In genomic region chr12:55934172-55934571, GRCm38 (mm10) we compare ENCODE assay signal across 22 mouse cellular contexts.
"Had no signal": no experiment of that assay in that cellular context is flagged by ENCODE, and none has a peak within 500 bp of the region (broad histone marks: within the 10 kb centered on the region; RNA-seq: fewer than 3 reads in every experiment).

No protein-coding gene starts in this region.

- H3K9me3 ChIP-seq: hindbrain, embryonic 10.5 days; hindbrain, embryonic 13.5 days; hindbrain, embryonic 15.5 days; intestine, embryonic 15.5 days; limb, embryonic 10.5 days; limb, embryonic 12.5 days had no signal

- H3K4me2 ChIP-seq: hindbrain, embryonic 15.5 days; intestine, embryonic 15.5 days; limb, embryonic 12.5 days had no signal

- ATAC-seq: forebrain, embryonic 16.5 days; inflammation-experienced regulatory T-cells, adult 6 months; intestine, embryonic 15.5 days; intestine, postnatal 0 days had no signal

- DNase-seq: gastrocnemius, adult 2 months; gastrocnemius, postnatal 10 days; gastrocnemius, postnatal 25 days; heart, adult 18-20 months; heart, postnatal 10 days; heart, postnatal 4 days; kidney, adult 18-20 months; kidney, adult 8-10 months; kidney, postnatal 10 days; kidney, postnatal 25 days; kidney, postnatal 4 days had no signal

- H3K36me3 ChIP-seq: hindbrain, embryonic 10.5 days; hindbrain, embryonic 13.5 days; hindbrain, embryonic 15.5 days; intestine, embryonic 15.5 days; limb, embryonic 10.5 days; limb, embryonic 12.5 days had no signal

- H3K9ac ChIP-seq: hindbrain, embryonic 13.5 days; hindbrain, embryonic 15.5 days; intestine, embryonic 15.5 days; limb, embryonic 12.5 days had no signal

- H3K4me3 ChIP-seq: gastrocnemius, adult 2 months; hindbrain, embryonic 10.5 days; hindbrain, embryonic 13.5 days; hindbrain, embryonic 15.5 days; intestine, embryonic 15.5 days; layer of hippocampus, adult 2 months; left cerebral cortex, adult 2 months; limb, embryonic 10.5 days; limb, embryonic 12.5 days had no signal

- H3K27ac ChIP-seq: gastrocnemius, adult 2 months; hindbrain, embryonic 10.5 days; hindbrain, embryonic 13.5 days; hindbrain, embryonic 15.5 days; intestine, embryonic 15.5 days; layer of hippocampus, adult 2 months; left cerebral cortex, adult 2 months; limb, embryonic 10.5 days; limb, embryonic 12.5 days had no signal

- H3K4me1 ChIP-seq: intestine, embryonic 15.5 days; limb, embryonic 10.5 days; limb, embryonic 12.5 days had no signal

- H3K27me3 ChIP-seq: intestine, embryonic 15.5 days; limb, embryonic 12.5 days had no signal
